Mouse (Mus musculus) hematopoietic multipotent progenitor cell, adult 10-12 weeks (in vitro differentiated cells): Measurements from ENCODE around the gene Gm17469. TPM values are rescaled to one million over a fixed set of nuclear protein-coding genes. Genes with fewer than 3 reads are reported as not detected.

Experiments used
- polyA plus RNA-seq: library from polyadenylated mRNA; stranded (reverse); fragments of >175 nt; gene quantifications from 2 replicates; pipeline ENCODE4 v1.2.3, GENCODE M21; 2012; ENCODE audit warnings: low replicate concordance

Gm17469 gene
- not detected in 2 replicates for polyA plus RNA-seq

GRCm38 (mm10) chrX:124629593-124629992, at the start of gene Gm17469:
Gm17469 (plus strand) TSS chrX:124629893.

Other genes with a start within 250 kb of the Gm17469 start
- not detected in 2 replicates for gene Gm17584, start 129.3 kb upstream of the Gm17469 start, polyA plus RNA-seq